Mouse (Mus musculus) ovary, postnatal 14 days (tissue): ENCODE data around the gene Psmb5.

ENCODE experiments used
- DNase-seq: peaks from one replicate; pipeline ENCODE4 v3.0.0; 2022; ENCODE audit warnings: low spot score

The Psmb5 gene

DNA sequence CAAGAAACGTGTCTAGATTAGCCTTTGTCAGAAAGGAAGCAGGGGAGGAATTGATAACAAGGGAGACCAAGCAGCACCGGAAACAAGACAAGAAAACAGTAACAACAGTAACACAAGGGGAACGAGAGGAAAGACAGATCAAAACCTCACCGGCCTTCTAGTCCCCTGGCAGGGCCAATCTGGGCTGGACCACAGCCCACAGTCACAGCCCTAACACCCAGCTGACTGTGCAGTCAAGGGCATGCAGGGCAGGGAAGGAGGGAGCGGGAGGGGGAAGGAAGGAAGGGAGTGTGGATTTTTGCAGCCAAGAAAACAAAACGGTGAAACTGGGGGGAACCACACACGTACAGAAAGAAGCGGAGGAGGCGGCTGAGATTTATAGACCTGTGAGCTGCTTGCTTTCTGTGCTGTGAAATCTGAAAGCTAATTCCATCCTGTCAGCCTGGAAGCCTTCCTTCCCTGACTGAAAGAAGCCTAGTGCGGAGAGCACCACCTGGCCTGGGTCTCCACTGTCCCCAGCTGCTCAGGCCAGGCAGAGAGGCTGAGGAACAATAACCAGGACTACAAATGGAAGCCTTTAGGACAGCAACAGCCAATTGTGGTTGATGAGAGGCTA, 25.4 kb downstream of the Psmb5 start:
- peak; percentile 39 for DNase-seq

- no peak for DNase-seq
Observed at GRCm38 (mm10) chr14:54591056-54591455, 26.8 kb downstream of the Psmb5 start.

GRCm38 (mm10) chr14:54583681-54584338, 34.0 kb downstream of the Psmb5 start:
- peak; percentile 66 for DNase-seq

DNA sequence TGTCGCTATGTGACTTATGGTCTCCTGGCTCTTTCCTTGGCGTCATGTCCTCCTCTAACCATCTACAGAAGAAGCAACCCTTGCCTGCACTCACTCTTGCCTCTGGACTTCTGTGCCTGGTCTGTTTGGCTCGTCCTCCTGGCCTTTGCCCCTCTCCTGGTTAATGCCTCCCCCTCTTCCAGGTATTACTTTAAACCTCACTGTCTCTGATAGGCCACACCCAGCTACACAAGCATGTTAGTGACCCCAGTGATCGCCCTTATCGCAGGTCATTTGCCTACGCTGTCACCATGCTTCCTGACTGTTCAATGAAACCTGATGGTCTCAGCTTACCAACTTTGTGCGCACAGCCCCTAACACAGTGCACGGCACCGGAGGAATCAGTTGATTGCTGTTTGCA, 35.3 kb downstream of the Psmb5 start:
- DNase-seq: no peak

GRCm38 (mm10) chr14:54579638-54580037, 38.2 kb downstream of the Psmb5 start:
- DNase-seq: no peak

DNA sequence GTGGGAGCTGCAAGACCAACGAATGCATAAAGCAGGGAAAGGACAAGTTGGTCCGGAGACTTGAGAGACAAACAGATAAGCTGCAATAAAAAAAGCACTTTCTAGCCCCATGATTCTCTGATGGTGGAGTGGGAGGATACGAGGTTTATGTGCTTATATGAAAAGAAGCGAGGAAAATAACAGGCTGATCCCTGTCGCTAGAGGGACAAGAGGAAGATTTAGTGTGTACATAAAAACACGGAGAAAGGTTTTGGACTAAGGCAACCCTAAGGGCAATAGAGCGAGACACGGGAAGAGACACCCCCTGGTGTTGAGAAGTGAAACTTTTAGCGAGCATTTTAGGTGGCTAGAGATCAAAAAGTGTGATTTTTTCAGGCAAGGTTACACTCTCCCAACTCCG, 39.8 kb downstream of the Psmb5 start:
- DNase-seq: peak; percentile 33

GRCm38 (mm10) chr14:54577089-54577982, 40.5 kb downstream of the Psmb5 start, which contains the start of gene Ajuba:
Ajuba (minus strand) TSS chr14:54577558.
- peak; percentile 86 for DNase-seq

- DNase-seq: no peak
Observed at GRCm38 (mm10) chr14:54576241-54577088, 41.4 kb downstream of the Psmb5 start.

GRCm38 (mm10) chr14:54575631-54576030, 42.2 kb downstream of the Psmb5 start:
- DNase-seq: peak; percentile 56

DNA sequence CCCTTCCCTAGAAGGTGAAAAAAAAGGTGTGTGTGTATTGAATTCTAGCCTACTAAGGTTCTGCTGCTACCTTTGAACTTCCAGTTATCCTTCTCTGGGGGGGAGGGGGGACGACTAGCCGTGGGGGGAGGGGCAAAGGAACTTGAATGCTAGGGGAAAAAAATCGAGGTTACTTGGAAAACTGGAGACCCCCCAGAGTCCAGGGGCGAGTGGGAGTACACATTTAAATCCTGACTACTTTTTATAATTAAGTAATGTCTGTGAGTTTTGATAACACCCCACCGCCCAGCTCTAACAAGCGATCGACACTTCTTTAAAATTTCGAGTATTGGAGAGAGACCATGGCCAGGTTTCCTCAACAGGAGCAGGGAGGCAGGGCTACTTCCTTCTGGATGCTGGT, 42.8 kb downstream of the Psmb5 start:
- no peak for DNase-seq

DNA sequence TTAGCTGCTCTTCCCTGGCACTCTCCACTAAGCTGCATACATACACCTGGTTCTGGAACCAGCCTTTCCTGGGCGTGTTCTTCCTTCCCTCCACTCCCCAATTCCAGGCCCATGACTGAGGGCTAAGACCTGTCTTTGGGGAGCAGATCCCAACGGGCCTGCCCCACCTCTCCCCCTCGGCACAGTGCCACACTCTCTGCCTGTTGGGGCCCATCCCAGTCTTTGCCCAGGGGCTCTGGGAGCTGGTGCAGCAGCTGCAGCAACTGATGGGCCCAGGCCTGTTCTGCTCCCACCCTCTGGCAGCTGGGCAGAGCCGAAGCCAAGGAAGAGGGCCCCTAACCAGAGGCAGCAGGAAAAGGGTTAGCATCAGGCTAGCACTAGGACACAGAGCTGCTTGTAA, 43.6 kb downstream of the Psmb5 start:
- no peak for DNase-seq

DNA sequence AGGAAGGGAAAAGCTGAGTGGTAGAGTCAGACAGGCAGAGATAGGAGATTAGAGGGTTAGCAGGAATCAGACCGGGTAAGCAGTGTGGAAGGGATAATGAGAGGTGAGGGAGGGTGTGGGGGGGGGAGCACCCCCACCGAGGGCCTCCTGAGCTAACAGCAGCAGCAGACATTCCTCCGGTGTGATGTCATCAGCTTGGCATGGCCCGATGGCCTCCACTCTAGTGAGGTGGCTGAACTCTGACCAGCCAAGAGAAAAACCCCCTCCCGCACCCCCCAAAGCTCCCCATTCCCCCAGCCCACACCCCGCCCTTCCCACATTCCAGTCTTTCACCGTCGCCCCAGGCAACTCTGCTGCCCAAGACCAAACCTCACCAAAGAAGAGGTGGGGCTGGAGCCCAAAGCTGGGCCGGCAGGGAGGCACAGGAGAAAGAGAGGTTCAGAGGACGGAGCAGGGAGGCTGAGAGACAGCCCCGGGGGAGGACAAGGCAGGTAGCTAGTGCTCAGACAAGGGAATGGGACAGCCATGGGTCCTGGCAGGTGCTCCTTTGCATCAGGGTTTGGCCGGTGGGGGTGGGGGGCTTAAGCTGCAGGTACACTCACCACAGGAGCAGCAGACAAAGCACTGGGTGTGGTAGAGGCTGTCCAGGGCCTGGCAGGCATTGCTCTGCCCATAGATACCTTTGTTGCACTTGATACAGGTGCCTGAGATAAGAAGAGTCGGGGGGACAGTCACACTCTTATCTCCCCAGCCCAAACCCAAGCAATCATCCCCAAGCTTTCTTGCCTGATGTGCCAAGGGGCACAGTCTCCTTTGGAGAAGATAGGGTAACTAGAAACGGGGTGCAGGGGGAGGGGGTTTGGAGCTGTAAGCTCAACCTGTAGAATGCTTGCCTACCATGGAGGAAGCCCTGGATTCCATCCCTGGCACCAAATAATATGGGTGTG, 44.8 kb downstream of the Psmb5 start:
- no peak for DNase-seq

DNA sequence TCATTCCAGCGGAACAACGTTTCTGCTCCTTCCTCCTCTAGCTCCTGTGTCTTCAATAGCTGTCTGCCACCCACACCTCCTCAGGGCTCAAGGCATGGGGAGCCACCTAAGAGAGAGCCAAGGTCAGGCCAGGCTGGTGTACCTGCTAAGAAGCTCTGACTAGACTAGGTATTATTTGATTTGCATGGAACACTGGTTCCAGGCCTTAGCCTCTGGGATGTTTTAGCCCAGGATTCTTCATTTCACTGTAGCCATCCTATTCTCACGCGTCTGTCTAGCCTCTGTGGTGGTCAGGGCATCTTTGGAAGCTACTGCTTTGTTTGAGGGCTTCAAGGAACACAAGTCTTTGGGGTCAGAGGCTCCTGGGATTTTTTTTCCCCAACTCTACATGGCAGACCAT, 45.7 kb downstream of the Psmb5 start:
- DNase-seq: no peak

DNA sequence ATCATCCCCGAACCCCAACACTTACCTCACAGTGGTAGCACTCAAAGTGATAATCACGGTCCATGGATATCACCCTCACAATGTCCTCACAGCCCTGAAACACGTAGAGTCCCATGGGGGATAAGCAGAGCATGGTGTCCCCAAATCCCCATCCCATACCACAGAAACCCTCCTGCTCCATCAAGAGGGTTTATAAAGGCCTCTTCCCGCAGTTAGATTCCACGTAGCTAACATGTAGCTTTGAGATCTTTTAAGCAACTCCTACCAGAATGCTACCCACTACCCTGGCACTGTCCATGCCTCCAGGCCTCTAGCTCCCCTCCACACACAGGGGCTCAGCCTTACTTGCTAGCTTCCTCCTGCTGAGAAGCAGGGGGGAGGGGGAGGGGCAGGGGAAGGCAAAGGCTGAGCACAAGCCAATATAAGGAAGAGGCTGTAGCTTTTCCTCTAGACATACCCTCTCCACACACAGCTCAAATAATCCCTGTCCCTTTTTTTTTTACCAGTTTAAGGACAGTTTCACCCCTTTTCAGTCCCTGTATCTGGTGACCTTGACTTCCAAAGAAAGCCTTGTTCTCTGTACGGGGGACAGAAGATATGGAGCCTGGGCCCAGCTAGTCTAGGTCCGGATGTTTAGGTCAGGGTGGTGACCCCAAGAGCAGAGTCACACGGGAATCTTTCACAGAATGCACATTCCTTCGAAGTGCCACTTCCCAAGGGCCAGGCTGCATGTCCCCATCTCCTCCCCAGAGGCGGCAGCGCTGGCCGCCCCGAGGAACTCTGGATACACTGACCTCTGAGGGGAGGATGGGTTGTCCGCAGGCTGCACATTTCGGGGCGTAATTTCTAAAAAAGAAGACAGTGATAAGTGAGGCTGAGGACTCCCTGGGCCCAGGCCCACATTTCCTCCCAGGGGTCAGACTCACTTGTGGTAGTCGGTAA, 48.1 kb downstream of the Psmb5 start:
- no peak for DNase-seq

DNA sequence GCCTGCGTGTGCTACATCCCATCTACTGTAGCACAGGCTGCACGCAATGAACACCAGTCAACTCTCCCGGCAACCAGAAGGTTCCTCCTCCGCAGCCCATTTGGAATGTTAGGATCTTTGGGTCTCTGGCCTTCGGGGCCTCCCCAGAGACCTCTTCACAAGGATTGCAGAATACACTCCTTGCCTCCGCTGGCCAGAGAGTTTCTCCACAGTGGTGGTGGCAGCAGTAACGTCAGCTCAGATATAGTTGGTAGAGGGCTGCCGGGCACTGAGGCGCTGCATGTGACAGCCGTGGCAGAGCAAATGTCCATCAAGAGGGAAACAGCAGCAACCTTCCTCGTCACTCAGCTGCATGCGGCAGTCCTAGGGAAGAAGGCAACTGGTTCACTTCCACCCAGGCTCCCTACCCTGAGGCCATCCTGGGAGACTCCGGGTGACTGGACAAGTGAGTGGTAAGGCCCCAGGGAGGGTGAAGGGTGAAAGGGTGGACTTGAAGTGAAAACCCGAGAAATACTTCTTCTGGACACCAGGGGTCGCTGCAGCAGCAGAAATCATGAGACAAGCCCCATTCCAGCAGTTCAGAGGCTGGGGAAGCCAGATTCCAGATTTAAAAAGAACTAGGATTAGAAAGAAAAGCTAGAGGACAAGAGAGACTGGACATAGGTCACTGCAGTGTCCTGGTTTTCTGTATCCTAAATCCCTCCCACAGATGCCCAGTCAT, 49.0 kb downstream of the Psmb5 start:
- DNase-seq: peak; percentile 65
